ENCODE assay signal across 8 mouse cellular contexts in genomic region chr7:132247567-132247966, GRCm38 (mm10).
DNase-seq lines count a peak whose midpoint lies in the region; ATAC-seq and TF ChIP-seq lines count a peak whose summit lies in the region.

No protein-coding gene starts in this region.

- WGBS in embryonic facial prominence, embryonic 11.5 days, result 12% methylated on average over 11 of the region's 11 CpGs
- 18% methylated on average over 11 of the region's 11 CpGs for WGBS in olfactory bulb, adult 2 months

- no peak overlapping the region for H3K4me3 ChIP-seq in embryonic facial prominence, embryonic 11.5 days (ENCODE audit: low read depth, low read length)
- H3K4me3 ChIP-seq in olfactory bulb, adult 2 months (ENCODE audit: insufficient read depth, low read depth, low read length), result no peak overlapping the region

- TF ChIP-seq POLR2A in olfactory bulb, adult 2 months (IDR thresholded peaks at IDR 0.05; ENCODE audit: insufficient read depth, low read depth, low read length), result no peak

- no peaks in the 10 kb centered on the region for H3K36me3 ChIP-seq in embryonic facial prominence, embryonic 11.5 days (replicated peaks; ENCODE audit: control insufficient read depth, insufficient read depth, low read depth, low read length)

- no peak for TF ChIP-seq CTCF in olfactory bulb, adult 2 months (IDR thresholded peaks at IDR 0.05; ENCODE audit: insufficient read depth, low read depth, low read length)

- H3K9me3 ChIP-seq in embryonic facial prominence, embryonic 11.5 days (replicated peaks; ENCODE audit: control insufficient read depth, low read length), result no peaks in the 10 kb centered on the region

- intact Hi-C loops in left cerebral cortex, postnatal 25 days (cut with DNase I), result no loop called here

- H3K9ac ChIP-seq in embryonic facial prominence, embryonic 11.5 days (replicated peaks; ENCODE audit: low read length), result peak overlapping the region; percentile 36

- peak; percentile 92 for ATAC-seq in embryonic facial prominence, embryonic 11.5 days (replicated peaks; ENCODE audit: insufficient number of reproducible peaks, low FRiP score, low TSS enrichment, low read depth)
- no peak for ATAC-seq in activated CD4-positive, CD25-positive, alpha-beta regulatory T cell, adult 4 months

- peaks cover 3% of the 10 kb centered on the region; the same call in 1 of the 2 replicates for H3K4me1 ChIP-seq in embryonic facial prominence, embryonic 11.5 days (ENCODE audit: control insufficient read depth, insufficient read depth, low read length)
- H3K4me1 ChIP-seq in olfactory bulb, adult 2 months (ENCODE audit: control insufficient read depth, insufficient read depth, low read length), result peaks cover 8% of the 10 kb centered on the region

- peak; percentile 41 to 50 for DNase-seq in left cerebral cortex, postnatal 25 days (ENCODE audit: low spot score in 2 of 2)
- DNase-seq in left cerebral cortex, adult 11 months (ENCODE audit: low spot score), result no peak
- DNase-seq in embryonic facial prominence, embryonic 11.5 days (ENCODE audit: low spot score), result peak; percentile 76
- DNase-seq in layer of hippocampus, postnatal 36 days, result peak; percentile 30
- DNase-seq in adrenal gland, adult 2 months, result no peak
- DNase-seq in thymus, postnatal 0 days (ENCODE audit: low spot score), result no peak

- H3K4me2 ChIP-seq in embryonic facial prominence, embryonic 11.5 days (ENCODE audit: low read depth, low read length), result no peak overlapping the region

- H3K27ac ChIP-seq in embryonic facial prominence, embryonic 11.5 days (replicated peaks; ENCODE audit: low read depth, low read length), result 0 out of 2 replicates have a peak overlapping the region, but pooled peaks have one; percentile 22
- 0 out of 2 replicates have a peak overlapping the region, but pooled peaks have one; percentile 6 for H3K27ac ChIP-seq in olfactory bulb, adult 2 months (ENCODE audit: insufficient read depth, low read depth, low read length)

- H3K27me3 ChIP-seq in embryonic facial prominence, embryonic 11.5 days (ENCODE audit: control insufficient read depth, insufficient read depth, low read length), result no peaks in the 10 kb centered on the region

Comparison
In these comparisons a context has a peak if more than half of its experiments do, and no peak if none do; other contexts are left out.
1. DNase-seq: peak in left cerebral cortex, postnatal 25 days (2 of 2), embryonic facial prominence, embryonic 11.5 days (single experiment) and layer of hippocampus, postnatal 36 days (2 of 2); none in left cerebral cortex, adult 11 months (single experiment), adrenal gland, adult 2 months (single experiment) and thymus, postnatal 0 days (single experiment).